Mouse (Mus musculus) midbrain, embryonic 12.5 days (tissue): ENCODE data around the gene Tmem54. TPM values are rescaled to one million over a fixed set of nuclear protein-coding genes. Genes with fewer than 3 reads are reported as not detected.

Source experiments
- ATAC-seq: fragments of 200-750 bp; cut with Nextera tagmentation; 2 replicates; pipeline ENCODE4 v1.8.0; 2017; ENCODE audit warnings: low read depth, moderate TSS enrichment, moderate library complexity; ENCODE audit not compliant: low FRiP score
- H3K27ac ChIP-seq: fragments of 300-500 bp; sonication (generic); replicated peaks from 2 replicates; pipeline ENCODE4 v1.5.1; 2016; ENCODE audit warnings: mild to moderate bottlenecking
- H3K27me3 ChIP-seq: fragments of 300-500 bp; sonication (generic); 2 replicates; pipeline ENCODE4 v1.6.1; 2016; ENCODE audit warnings: mild to moderate bottlenecking
- H3K36me3 ChIP-seq: fragments of 300-500 bp; sonication (generic); 2 replicates; pipeline ENCODE4 v1.6.1; 2016
- H3K4me1 ChIP-seq: fragments of 300-500 bp; sonication (generic); 2 replicates; pipeline ENCODE4 v1.6.1; 2016
- H3K4me2 ChIP-seq: fragments of 300-500 bp; sonication (generic); replicated peaks from 2 replicates; pipeline ENCODE4 v1.6.1; 2016; ENCODE audit warnings: mild to moderate bottlenecking, moderate library complexity
- H3K4me3 ChIP-seq: fragments of 300-500 bp; sonication (generic); 2 replicates; pipeline ENCODE4 v1.5.1; 2016; ENCODE audit warnings: mild to moderate bottlenecking
- H3K9ac ChIP-seq: fragments of 300-500 bp; sonication (generic); replicated peaks from 2 replicates; pipeline ENCODE4 v1.6.1; 2016; ENCODE audit warnings: mild to moderate bottlenecking, moderate library complexity
- H3K9me3 ChIP-seq: fragments of 300-500 bp; sonication (generic); 2 replicates; pipeline ENCODE4 v1.6.1; 2016; ENCODE audit warnings: mild to moderate bottlenecking
- WGBS: fragments of 180-500 bp; shearing (Covaris S2); methylation state at CpG from one replicate; pipeline ENCODE4 v1.1.7; 2016; 5-methylcytosine and 5-hydroxymethylcytosine counted together
- polyA plus RNA-seq: library from polyadenylated mRNA; unstranded; fragments of >200 nt; fragmentation: Nextera tagmentation; extraction: Ambion mirVana; gene quantifications from 2 replicates; pipeline ENCODE4 v1.2.1, GENCODE M21; 2016

The Tmem54 gene
- polyA plus RNA-seq, 1 experiment from 2014 or later, result 0.51 TPM

GRCm38 (mm10) chr4:129136579-129137391 is 31.4 kb downstream of the Tmem54 start, which contains the start of gene Fndc5:
Fndc5 (plus strand) TSS chr4:129136999.
- 1% methylated on average over 15 of the region's 80 CpGs for WGBS

DNA sequence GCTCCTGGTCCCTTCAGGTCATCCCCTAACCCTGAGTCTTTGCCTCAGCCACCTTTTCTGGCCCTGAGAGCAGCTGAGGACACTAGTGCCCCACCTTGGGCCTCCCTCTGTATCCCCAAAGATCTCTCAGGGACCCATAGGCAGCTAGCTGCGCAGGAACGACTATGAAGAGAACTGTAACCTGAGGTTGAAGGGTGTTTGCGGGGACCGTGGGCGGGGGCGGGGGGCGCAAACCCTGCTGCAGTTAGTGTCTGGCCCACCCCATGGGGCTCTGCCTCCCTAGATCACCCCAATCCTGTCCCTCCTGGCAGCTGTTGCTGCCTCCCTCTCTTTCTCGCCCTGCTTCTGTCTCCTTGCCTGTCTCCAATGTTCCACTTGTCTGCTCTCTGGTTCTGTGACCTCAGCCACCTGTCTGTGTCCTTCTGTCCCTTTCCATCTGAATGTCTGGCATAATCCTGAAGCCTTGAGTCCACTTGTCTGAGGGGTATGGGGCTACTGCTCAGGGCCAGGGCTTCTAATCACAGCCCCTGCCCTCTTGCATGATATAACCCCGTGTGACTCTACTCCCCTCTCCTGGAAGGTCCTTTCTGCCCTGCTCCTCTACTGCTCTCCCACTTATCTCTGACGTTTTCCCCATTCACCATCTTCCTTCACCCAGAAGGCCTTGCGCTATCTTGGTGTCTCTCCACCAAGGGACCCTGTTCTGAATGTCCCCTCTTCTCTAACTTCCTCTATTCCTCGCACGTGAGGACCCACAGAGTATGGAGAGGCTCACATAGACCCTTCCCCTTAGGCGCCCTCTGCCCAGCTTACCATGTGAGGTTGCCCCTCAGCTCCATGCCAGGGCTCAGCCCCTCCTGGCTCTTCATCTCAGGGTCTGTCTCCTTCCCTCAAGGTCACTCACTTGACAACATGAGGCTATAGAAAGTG is 32.3 kb downstream of the Tmem54 start:
- Histone ChIP-seq H3K4me2 (peak overlapping the region; percentile 93), H3K9me3 (no peaks in the 10 kb centered on the region), H3K9ac (peak overlapping the region; percentile 79; the same call in 1 of the 2 replicates), H3K36me3 (no peaks in the 10 kb centered on the region), H3K27ac (no peak overlapping the region), H3K4me1 (peaks cover 25% of the 10 kb centered on the region), H3K27me3 (peaks cover 50% of the 10 kb centered on the region), H3K4me3 (peak overlapping the region; percentile 61)
- 46% methylated on average over 14 of the region's 14 CpGs for WGBS
- no peak for ATAC-seq

More at GRCm38 (mm10) chr4:129136579-129137391, 31.4 kb downstream of the Tmem54 start, which contains the start of gene Fndc5:
- peak within 1 kb of the TSS; percentile 79 for H3K9ac ChIP-seq
- no peaks in the 10 kb centered on the region for H3K9me3 ChIP-seq
- H3K27ac ChIP-seq, result no peak within 1 kb of the TSS
- H3K4me2 ChIP-seq, result peak within 1 kb of the TSS; percentile 93
- peaks cover 25% of the 10 kb centered on the region for H3K4me1 ChIP-seq
- peak within 1 kb of the TSS; percentile 61 for H3K4me3 ChIP-seq
- ATAC-seq, result 0 out of 2 replicates have a peak, but pooled peaks have one; percentile 52
- H3K27me3 ChIP-seq, result peaks cover 59% of the 10 kb centered on the region
- no peaks in the 10 kb centered on the region for H3K36me3 ChIP-seq

- WGBS, result 87% methylated on average over 5 of the region's 5 CpGs
- peaks cover 30% of the 10 kb centered on the region for H3K4me1 ChIP-seq
Measured at GRCm38 (mm10) chr4:129139642-129140041, 34.3 kb downstream of the Tmem54 start.

GRCm38 (mm10) chr4:129140808-129141207 is 35.5 kb downstream of the Tmem54 start:
- Histone ChIP-seq H3K27me3 (peaks cover 36% of the 10 kb centered on the region), H3K9ac (no peak overlapping the region), H3K4me3 (no peak overlapping the region), H3K4me1 (peaks cover 30% of the 10 kb centered on the region), H3K36me3 (no peaks in the 10 kb centered on the region), H3K4me2 (no peak overlapping the region), H3K9me3 (no peaks in the 10 kb centered on the region), H3K27ac (no peak overlapping the region)
- ATAC-seq, result no peak
- 79% methylated on average over 4 of the region's 4 CpGs for WGBS

More at GRCm38 (mm10) chr4:129139642-129140041, 34.3 kb downstream of the Tmem54 start:
- Histone ChIP-seq H3K27ac (no peak overlapping the region), H3K4me2 (no peak overlapping the region), H3K27me3 (peaks cover 44% of the 10 kb centered on the region), H3K4me3 (no peak overlapping the region), H3K9ac (no peak overlapping the region), H3K9me3 (no peaks in the 10 kb centered on the region), H3K36me3 (no peaks in the 10 kb centered on the region)
- no peak for ATAC-seq

GRCm38 (mm10) chr4:129141560-129142438 is 36.5 kb downstream of the Tmem54 start:
- 83% methylated on average over 17 of the region's 17 CpGs for WGBS
- Histone ChIP-seq H3K36me3 (no peaks in the 10 kb centered on the region), H3K4me1 (peaks cover 24% of the 10 kb centered on the region), H3K27ac (no peak overlapping the region; the same call in 1 of the 2 replicates), H3K27me3 (peaks cover 26% of the 10 kb centered on the region), H3K4me2 (no peak overlapping the region), H3K4me3 (no peak overlapping the region), H3K9ac (no peak overlapping the region), H3K9me3 (no peaks in the 10 kb centered on the region)
- no peak for ATAC-seq

GRCm38 (mm10) chr4:129142439-129143045 is 37.2 kb downstream of the Tmem54 start:
- no peak for ATAC-seq
- Histone ChIP-seq H3K9ac (no peak overlapping the region), H3K4me2 (no peak overlapping the region), H3K36me3 (no peaks in the 10 kb centered on the region), H3K4me3 (no peak overlapping the region), H3K27ac (no peak overlapping the region), H3K4me1 (peaks cover 18% of the 10 kb centered on the region), H3K9me3 (no peaks in the 10 kb centered on the region), H3K27me3 (peaks cover 18% of the 10 kb centered on the region)
- WGBS, result 92% methylated on average over 11 of the region's 11 CpGs

DNA sequence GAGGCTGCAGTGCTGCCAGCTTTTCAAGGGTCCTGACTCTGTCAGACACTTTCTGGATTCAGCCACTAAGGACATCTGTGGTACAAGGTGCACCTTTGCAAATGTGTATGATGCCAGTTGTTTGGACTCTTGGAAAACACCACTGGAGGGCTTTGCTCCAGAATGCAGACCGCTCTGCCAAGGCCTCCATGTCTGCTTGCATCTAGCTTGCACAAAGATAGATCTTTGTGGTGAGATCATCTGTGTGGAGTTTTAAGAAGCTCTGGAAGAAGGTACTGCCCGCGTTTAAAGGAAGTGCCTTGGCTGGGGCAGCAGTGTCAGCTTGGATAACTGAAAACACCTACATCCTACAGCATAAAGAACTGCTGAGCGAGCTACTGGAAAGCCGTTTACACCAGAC is 38.2 kb downstream of the Tmem54 start:
- 90% methylated on average over 5 of the region's 5 CpGs for WGBS
- Histone ChIP-seq H3K27ac (no peak overlapping the region), H3K4me2 (no peak overlapping the region), H3K4me1 (peaks cover 18% of the 10 kb centered on the region), H3K36me3 (no peaks in the 10 kb centered on the region), H3K27me3 (peaks cover 9% of the 10 kb centered on the region), H3K9me3 (no peaks in the 10 kb centered on the region), H3K4me3 (no peak overlapping the region), H3K9ac (no peak overlapping the region)
- no peak for ATAC-seq

- Histone ChIP-seq H3K27ac (peak overlapping the region; percentile 46), H3K36me3 (peaks cover 8% of the 10 kb centered on the region; the same call in 1 of the 2 replicates), H3K27me3 (no peaks in the 10 kb centered on the region; the same call in 1 of the 2 replicates), H3K4me1 (peaks cover 18% of the 10 kb centered on the region), H3K9ac (no peak overlapping the region), H3K9me3 (no peaks in the 10 kb centered on the region), H3K4me2 (no peak overlapping the region), H3K4me3 (no peak overlapping the region)
- no peak for ATAC-seq
- 71% methylated on average over 16 of the region's 16 CpGs for WGBS
Measured at GRCm38 (mm10) chr4:129144401-129145367, 39.3 kb downstream of the Tmem54 start.

DNA sequence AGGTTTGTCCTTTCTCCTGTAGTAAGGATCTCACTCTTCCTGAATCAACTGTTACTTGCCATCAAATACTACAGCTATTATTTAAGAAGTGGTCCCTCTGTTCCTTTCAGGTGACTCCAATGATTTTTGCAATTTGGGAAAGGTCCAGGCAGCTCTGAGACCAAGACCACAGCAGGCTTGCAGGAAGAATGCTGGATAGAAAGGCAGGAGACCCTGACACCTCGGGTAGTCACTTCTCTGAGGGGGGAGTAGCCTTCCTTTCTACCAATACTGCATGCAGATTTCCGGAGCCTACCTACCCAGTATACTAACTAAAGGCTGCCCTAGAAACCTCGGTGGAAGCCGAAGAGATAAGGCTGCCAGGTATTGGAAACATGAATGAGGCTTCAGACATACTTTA is 40.1 kb downstream of the Tmem54 start:
- no peak overlapping the region for H3K4me3 ChIP-seq
- peaks cover 18% of the 10 kb centered on the region for H3K4me1 ChIP-seq
- no peak for ATAC-seq
- 0 out of 2 replicates have a peak overlapping the region, but pooled peaks have one; percentile 46 for H3K27ac ChIP-seq
- H3K27me3 ChIP-seq, result no peaks in the 10 kb centered on the region
- H3K4me2 ChIP-seq, result no peak overlapping the region
- no peak overlapping the region for H3K9ac ChIP-seq
- 81% methylated on average over 4 of the region's 4 CpGs for WGBS
- peaks cover 13% of the 10 kb centered on the region; the same call in 1 of the 2 replicates for H3K36me3 ChIP-seq
- H3K9me3 ChIP-seq, result no peaks in the 10 kb centered on the region

- Histone ChIP-seq H3K27ac (no peak overlapping the region), H3K9me3 (no peaks in the 10 kb centered on the region), H3K27me3 (no peaks in the 10 kb centered on the region), H3K4me3 (no peak overlapping the region), H3K4me2 (no peak overlapping the region), H3K4me1 (peaks cover 18% of the 10 kb centered on the region), H3K36me3 (peaks cover 16% of the 10 kb centered on the region; the same call in 1 of the 2 replicates), H3K9ac (no peak overlapping the region)
- 86% methylated on average over 4 of the region's 4 CpGs for WGBS
- no peak for ATAC-seq
Measured at GRCm38 (mm10) chr4:129145943-129146342, 40.6 kb downstream of the Tmem54 start.
